Mouse (Mus musculus): ENCODE measurements around the gene Mark4. TPM values are rescaled to one million over a fixed set of nuclear protein-coding genes. Genes with fewer than 3 reads are reported as not detected.

Gene Mark4
- total RNA-seq, 1 experiment = 9.9 TPM

- no peak overlapping the region for H3K4me3 ChIP-seq (ENCODE audit: insufficient read depth in 1 of 2, low read depth in 1 of 2, low read length in 2 of 2, poor library complexity in 1 of 2, severe bottlenecking in 1 of 2)
- no peaks in the 10 kb centered on the region for H3K36me3 ChIP-seq (ENCODE audit: control insufficient read depth, insufficient read depth, low read length, poor library complexity, severe bottlenecking)
- H3K9ac ChIP-seq (ENCODE audit: insufficient read depth, low read depth, low read length, poor library complexity, severe bottlenecking) = no peak overlapping the region
- H3K9me3 ChIP-seq (ENCODE audit: control insufficient read depth, insufficient read depth, low read depth, low read length) = no peaks in the 10 kb centered on the region
- in situ Hi-C loops (cut with MboI; ENCODE audit: low sequenced_read_pairs in 2 of 2, unreplicated experiment in 2 of 2) = no loop called here
- DNase-seq (ENCODE audit: low read depth, low spot score) = no peak
- no peak overlapping the region for H3K27ac ChIP-seq (ENCODE audit: insufficient read depth, low read depth, low read length, poor library complexity, severe bottlenecking)
- TF ChIP-seq ZC3H11A (IDR thresholded peaks at IDR 0.05; ENCODE audit: borderline replicate concordance, low read depth, low read length) (no peak), CHD2 (IDR thresholded peaks at IDR 0.05; ENCODE audit: low read depth, low read length) (no peak), HCFC1 (IDR thresholded peaks at IDR 0.05; ENCODE audit: borderline replicate concordance, insufficient read depth, low read length) (no peak), ZNF384 (IDR thresholded peaks at IDR 0.05; ENCODE audit: low read depth, low read length) (no peak), MAFK (IDR thresholded peaks at IDR 0.05; ENCODE audit: insufficient read depth, low read depth, low read length) (no peak)
- H3K4me1 ChIP-seq (ENCODE audit: control insufficient read depth in 2 of 2, insufficient read depth in 2 of 2, low read length in 2 of 2, poor library complexity in 1 of 2) = peaks cover 0 to 13% of the 10 kb centered on the region in 2 experiments; a peak in 1 of 4 replicates
Measured at GRCm38 (mm10) chr7:19503481-19504068, 45.0 kb upstream of the Mark4 start.

- Histone ChIP-seq H3K27ac (ENCODE audit: insufficient read depth, low read depth, low read length, poor library complexity, severe bottlenecking) (no peak overlapping the region), H3K9me3 (ENCODE audit: control insufficient read depth, insufficient read depth, low read depth, low read length) (no peaks in the 10 kb centered on the region), H3K4me3 (ENCODE audit: insufficient read depth in 1 of 2, low read depth in 1 of 2, low read length in 2 of 2, poor library complexity in 1 of 2, severe bottlenecking in 1 of 2) (no peak overlapping the region), H3K36me3 (ENCODE audit: control insufficient read depth, insufficient read depth, low read length, poor library complexity, severe bottlenecking) (no peaks in the 10 kb centered on the region), H3K4me1 (ENCODE audit: control insufficient read depth in 2 of 2, insufficient read depth in 2 of 2, low read length in 2 of 2, poor library complexity in 1 of 2) (peaks cover 0 to 13% of the 10 kb centered on the region in 2 experiments; a peak in 1 of 4 replicates), H3K9ac (ENCODE audit: insufficient read depth, low read depth, low read length, poor library complexity, severe bottlenecking) (no peak overlapping the region)
- TF ChIP-seq CHD2 (IDR thresholded peaks at IDR 0.05; ENCODE audit: low read depth, low read length) (no peak), ZNF384 (IDR thresholded peaks at IDR 0.05; ENCODE audit: low read depth, low read length) (no peak), MAFK (IDR thresholded peaks at IDR 0.05; ENCODE audit: insufficient read depth, low read depth, low read length) (no peak), ZC3H11A (IDR thresholded peaks at IDR 0.05; ENCODE audit: borderline replicate concordance, low read depth, low read length) (no peak), HCFC1 (IDR thresholded peaks at IDR 0.05; ENCODE audit: borderline replicate concordance, insufficient read depth, low read length) (no peak)
- no peak for DNase-seq (ENCODE audit: low read depth, low spot score)
- in situ Hi-C loops (cut with MboI; ENCODE audit: low sequenced_read_pairs in 2 of 2, unreplicated experiment in 2 of 2) = no loop called here
Measured at GRCm38 (mm10) chr7:19501658-19502057, 43.0 kb upstream of the Mark4 start.

GRCm38 (mm10) chr7:19500420-19501363 is 42.1 kb upstream of the Mark4 start:
- in situ Hi-C loops (cut with MboI; ENCODE audit: low sequenced_read_pairs in 2 of 2, unreplicated experiment in 2 of 2) = no loop called here

GRCm38 (mm10) chr7:19498326-19498725 is 39.7 kb upstream of the Mark4 start:
- TF ChIP-seq CHD2 (IDR thresholded peaks at IDR 0.05; ENCODE audit: low read depth, low read length) (no peak), MAFK (IDR thresholded peaks at IDR 0.05; ENCODE audit: insufficient read depth, low read depth, low read length) (no peak), ZNF384 (IDR thresholded peaks at IDR 0.05; ENCODE audit: low read depth, low read length) (no peak), HCFC1 (IDR thresholded peaks at IDR 0.05; ENCODE audit: borderline replicate concordance, insufficient read depth, low read length) (no peak), ZC3H11A (IDR thresholded peaks at IDR 0.05; ENCODE audit: borderline replicate concordance, low read depth, low read length) (no peak)
- no peak overlapping the region for H3K4me3 ChIP-seq (ENCODE audit: insufficient read depth in 1 of 2, low read depth in 1 of 2, low read length in 2 of 2, poor library complexity in 1 of 2, severe bottlenecking in 1 of 2)

More at GRCm38 (mm10) chr7:19500420-19501363, 42.1 kb upstream of the Mark4 start:
- Histone ChIP-seq H3K4me3 (ENCODE audit: insufficient read depth in 1 of 2, low read depth in 1 of 2, low read length in 2 of 2, poor library complexity in 1 of 2, severe bottlenecking in 1 of 2) (no peak overlapping the region), H3K4me1 (ENCODE audit: control insufficient read depth in 2 of 2, insufficient read depth in 2 of 2, low read length in 2 of 2, poor library complexity in 1 of 2) (peaks cover 0 to 14% of the 10 kb centered on the region in 2 experiments; a peak in 2 of 4 replicates), H3K9me3 (ENCODE audit: control insufficient read depth, insufficient read depth, low read depth, low read length) (no peaks in the 10 kb centered on the region), H3K9ac (ENCODE audit: insufficient read depth, low read depth, low read length, poor library complexity, severe bottlenecking) (no peak overlapping the region), H3K36me3 (ENCODE audit: control insufficient read depth, insufficient read depth, low read length, poor library complexity, severe bottlenecking) (no peaks in the 10 kb centered on the region), H3K27ac (ENCODE audit: insufficient read depth, low read depth, low read length, poor library complexity, severe bottlenecking) (peak overlapping the region; percentile 3; the same call in 1 of the 2 replicates)
- no peak for DNase-seq (ENCODE audit: low read depth, low spot score)
- TF ChIP-seq HCFC1 (IDR thresholded peaks at IDR 0.05; ENCODE audit: borderline replicate concordance, insufficient read depth, low read length) (no peak), ZC3H11A (IDR thresholded peaks at IDR 0.05; ENCODE audit: borderline replicate concordance, low read depth, low read length) (no peak), ZNF384 (IDR thresholded peaks at IDR 0.05; ENCODE audit: low read depth, low read length) (no peak), MAFK (IDR thresholded peaks at IDR 0.05; ENCODE audit: insufficient read depth, low read depth, low read length) (no peak), CHD2 (IDR thresholded peaks at IDR 0.05; ENCODE audit: low read depth, low read length) (no peak)

More at GRCm38 (mm10) chr7:19498326-19498725, 39.7 kb upstream of the Mark4 start:
- Histone ChIP-seq H3K4me1 (ENCODE audit: control insufficient read depth in 2 of 2, insufficient read depth in 2 of 2, low read length in 2 of 2, poor library complexity in 1 of 2) (peaks cover 0 to 15% of the 10 kb centered on the region in 2 experiments; a peak in 3 of 4 replicates), H3K9me3 (ENCODE audit: control insufficient read depth, insufficient read depth, low read depth, low read length) (no peaks in the 10 kb centered on the region), H3K27ac (ENCODE audit: insufficient read depth, low read depth, low read length, poor library complexity, severe bottlenecking) (no peak overlapping the region), H3K36me3 (ENCODE audit: control insufficient read depth, insufficient read depth, low read length, poor library complexity, severe bottlenecking) (no peaks in the 10 kb centered on the region), H3K9ac (ENCODE audit: insufficient read depth, low read depth, low read length, poor library complexity, severe bottlenecking) (no peak overlapping the region)
- no peak for DNase-seq (ENCODE audit: low read depth, low spot score)
- in situ Hi-C loops (cut with MboI; ENCODE audit: low sequenced_read_pairs in 2 of 2, unreplicated experiment in 2 of 2) = no loop called here
